Mouse (Mus musculus) kidney, adult 2 months (tissue): Measurements from ENCODE around the gene Slc3a2.

Experiments used
- CTCF ChIP-seq: fragments of 200-500 bp; conservative IDR thresholded peaks from 2 replicates; pipeline ENCODE4 v1.5.1; 2011; ENCODE audit warnings: low read depth, mild to moderate bottlenecking, control low read depth, low read length, moderate library complexity, mixed read lengths; ENCODE audit not compliant: insufficient read depth, insufficient read length
- POLR2A ChIP-seq: fragments of 200-500 bp; IDR thresholded peaks from one replicate; pipeline ENCODE4 v1.6.1; 2011; ENCODE audit warnings: low read depth, low read length, control low read depth

DNA sequence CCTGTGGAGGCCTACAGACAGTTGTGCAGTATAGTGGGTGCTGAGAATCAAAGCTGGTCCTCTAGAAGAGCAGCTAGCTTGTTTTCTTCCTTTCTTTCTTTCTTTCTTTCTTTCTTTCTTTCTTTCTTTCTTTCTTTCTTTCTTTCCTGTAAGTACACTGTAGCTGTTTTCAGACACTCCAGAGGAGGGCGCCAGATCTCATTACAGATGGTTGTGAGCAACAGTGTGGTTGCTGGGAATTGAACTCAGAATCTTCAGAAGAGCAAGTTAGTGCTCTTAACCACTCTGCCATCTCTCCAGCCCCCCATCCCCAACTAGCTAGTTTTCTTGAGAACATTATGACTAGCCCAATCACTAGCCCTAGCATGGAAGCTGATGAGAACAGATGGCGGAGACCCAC, 37.6 kb upstream of the Slc3a2 start:
- no peak for TF ChIP-seq CTCF
- TF ChIP-seq POLR2A, result no peak
